Mouse (Mus musculus): ENCODE measurements at regions not wholly inside any gene's neighbourhood (a gene's known extent, or its start where the extent isn't known, plus 50 kb on each side); places are given as distances from the start of the nearest gene placed in this dataset.
A peak's percentile ranks its signal among the peaks of the same experiment; 100 is the strongest.

DNA sequence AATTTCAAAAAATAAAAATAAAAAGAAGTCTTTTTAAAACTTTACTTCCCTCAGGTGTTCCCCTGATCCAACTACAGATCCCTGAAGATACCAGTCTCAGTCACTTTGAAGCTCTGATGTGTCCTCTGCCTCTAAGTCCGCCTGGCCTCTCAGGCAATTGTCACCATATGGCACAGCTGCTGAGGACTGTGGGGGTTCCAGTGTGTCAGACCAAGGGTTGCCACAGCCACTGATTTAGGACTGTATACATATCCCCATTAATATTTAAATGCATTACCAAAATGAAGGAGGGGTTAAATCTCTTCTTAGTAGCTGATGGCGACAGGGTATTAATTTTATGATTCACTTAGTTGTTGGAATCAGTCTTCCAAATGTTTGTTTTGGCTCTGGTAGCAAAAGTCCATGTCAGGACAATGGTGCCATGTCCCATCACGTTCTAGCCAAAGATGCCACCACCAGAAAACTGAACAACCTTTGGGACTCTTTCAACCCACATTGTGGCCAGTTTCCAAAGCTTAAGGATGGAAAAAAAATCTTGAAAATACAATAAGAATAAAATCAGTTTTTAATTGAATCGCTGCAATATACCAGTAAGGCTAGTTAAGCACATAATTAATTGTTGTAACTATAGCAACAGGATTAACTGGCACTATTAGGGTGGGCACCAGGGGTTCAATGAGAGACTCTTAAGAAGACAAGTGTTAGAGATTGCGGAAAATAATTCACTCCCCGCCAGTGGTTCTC is 62.5 kb downstream of the Arrdc4 start:
- no peak for DNase-seq

DNA sequence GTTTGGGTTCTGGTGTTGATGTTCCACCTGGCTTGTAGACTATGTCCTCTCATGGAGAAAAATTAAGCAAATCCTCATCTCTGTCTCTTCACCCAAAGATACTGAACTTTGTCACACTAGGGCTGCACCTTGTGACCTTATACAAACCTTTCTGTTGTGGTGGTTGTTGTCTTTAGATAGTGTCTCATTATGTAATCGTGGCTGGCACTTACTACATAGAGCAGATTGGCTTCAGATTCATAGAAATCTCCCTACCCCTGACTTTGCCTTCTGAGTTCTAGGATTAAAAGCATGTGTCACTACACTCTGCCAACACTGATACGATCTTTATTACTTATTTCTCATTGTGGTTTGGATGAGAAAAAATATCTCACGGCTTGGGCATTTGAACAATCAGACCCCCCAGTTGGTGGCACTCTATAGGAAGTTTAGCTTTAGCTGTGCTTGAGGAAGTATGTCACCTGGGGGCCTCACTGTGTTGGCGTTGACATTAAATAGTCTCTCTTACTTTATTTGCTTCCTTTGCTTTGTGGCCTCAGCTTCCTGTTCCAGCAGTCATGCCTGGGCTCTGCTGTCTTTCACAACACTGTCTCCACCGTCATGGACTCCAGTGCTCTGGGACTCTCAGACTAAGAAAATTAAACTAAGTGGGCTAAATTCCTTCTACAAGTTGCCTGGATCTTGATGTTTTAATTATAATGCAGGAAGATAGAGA is 66.0 kb downstream of the Arrdc4 start:
- DNase-seq, result no peak

DNA sequence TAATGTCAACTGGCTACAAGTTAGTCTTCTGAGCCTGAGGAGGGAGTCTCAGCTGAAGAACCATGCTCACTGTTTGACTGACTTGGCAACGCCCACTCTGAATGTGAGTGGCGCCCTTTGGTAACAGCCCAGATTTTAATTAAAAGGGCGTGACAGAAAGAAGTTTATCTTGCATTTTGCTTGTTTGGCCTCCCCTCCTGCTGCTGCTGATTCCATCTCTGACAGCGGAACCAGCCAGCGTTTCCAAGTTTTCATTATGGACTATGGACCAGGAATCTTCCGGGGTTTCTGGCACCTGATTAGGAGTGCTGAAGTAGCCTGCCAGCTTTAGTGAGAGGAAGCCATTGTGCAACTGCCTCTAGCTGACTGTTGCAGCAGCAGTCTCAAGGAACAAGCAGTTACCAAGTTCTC is 66.7 kb downstream of the Arrdc4 start:
- DNase-seq, result peak; percentile 31

DNA sequence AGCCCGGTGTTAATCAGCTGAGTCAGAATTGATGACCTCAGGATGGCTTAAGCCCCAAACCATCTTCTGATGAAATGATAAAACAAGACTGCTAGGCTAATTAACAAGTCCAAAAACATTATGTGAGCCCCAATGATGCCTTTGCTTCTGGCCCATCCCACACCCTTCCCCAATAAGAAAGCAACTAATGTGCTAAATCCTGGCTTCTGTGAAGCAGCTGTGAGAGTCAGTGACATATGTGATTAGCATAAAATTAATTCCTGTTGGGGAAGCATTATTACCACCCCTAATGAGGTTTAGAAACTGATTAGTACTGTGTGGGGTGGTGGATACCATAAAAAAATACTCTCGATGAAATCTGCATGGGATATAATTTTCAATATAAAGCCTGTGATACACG is 69.3 kb downstream of the Arrdc4 start:
- DNase-seq, result no peak

DNA sequence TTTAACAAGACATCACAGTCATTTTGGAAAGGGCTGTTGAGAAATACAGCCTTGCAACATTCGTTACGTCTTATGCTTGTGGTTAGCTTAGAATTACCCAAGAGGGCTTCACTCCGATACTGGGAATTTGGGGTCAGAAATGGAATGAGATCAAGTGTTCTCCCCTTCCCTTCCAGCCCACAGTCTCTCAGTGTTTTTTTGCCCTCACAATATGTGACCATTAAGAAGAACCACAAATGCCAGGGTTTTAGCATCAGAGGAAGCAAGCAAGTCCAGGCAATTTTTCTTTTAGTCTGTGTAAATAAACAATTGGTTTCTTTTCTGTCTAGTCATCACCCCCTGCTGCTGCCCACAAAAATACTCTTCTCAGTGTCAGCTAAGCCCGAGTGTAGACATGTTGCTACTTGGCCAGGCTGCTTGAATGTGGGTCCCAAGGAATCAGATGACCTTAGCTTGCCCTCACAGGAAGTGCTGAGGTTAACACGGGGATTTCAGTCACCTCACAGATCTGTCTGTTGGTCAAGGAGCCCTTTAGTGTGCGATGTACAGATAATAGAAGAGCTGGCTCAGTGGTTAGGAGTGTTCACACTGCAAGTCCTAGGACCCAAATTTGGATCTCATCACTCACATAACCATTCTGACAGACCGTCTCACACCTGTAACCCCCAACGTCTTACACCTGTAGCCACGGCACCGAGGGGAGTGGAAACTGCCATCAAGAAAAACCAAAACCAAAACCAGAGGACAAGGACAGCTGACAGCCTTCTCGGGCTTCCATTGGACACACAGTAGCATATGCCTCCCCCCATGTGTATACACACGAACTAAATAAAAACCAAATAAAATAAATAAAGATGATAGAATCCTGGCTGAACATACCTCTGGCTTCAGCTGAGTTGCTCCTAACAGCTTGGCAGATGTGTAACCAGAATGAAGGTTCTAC is 81.0 kb downstream of the Arrdc4 start:
- DNase-seq, result no peak

DNA sequence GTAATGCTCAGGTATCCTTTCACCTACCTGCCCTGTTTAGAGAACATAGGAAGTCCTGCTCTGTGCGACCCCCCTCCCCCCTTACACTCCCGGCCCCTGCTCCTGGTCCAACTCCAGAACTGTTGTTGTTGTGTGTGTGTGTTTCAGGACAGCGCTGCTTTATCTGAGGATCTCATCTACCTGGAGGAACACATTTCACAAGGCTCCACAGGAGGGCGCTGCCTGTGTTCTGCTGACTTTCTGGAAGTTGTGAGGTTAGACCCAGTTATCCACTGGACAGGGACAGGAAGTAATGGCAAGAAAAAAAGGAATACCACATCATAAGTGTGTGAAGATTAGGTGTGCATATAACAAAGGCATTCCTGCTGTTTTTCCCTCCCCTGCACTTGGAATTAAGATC is 81.8 kb downstream of the Arrdc4 start:
- DNase-seq, result peak; percentile 37

DNA sequence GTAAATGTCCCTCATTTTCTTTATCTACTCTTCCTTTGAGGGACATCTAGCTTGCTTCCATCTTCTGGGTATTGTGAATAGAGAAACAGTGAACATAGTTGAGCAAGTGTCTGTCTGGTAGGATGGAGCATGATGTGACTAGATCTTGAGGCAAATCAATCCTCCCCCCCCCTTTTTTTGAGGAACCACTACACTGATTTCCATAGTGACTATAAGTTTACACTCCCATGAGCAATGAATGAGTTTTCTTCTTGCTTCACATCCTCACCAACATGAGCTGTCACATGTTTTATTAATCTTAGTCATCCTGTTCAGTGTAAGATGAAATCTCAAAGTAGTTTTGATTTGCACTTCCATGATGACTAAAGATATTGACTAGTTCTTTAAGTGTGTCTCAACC is 92.7 kb downstream of the Arrdc4 start:
- no peak for DNase-seq

DNA sequence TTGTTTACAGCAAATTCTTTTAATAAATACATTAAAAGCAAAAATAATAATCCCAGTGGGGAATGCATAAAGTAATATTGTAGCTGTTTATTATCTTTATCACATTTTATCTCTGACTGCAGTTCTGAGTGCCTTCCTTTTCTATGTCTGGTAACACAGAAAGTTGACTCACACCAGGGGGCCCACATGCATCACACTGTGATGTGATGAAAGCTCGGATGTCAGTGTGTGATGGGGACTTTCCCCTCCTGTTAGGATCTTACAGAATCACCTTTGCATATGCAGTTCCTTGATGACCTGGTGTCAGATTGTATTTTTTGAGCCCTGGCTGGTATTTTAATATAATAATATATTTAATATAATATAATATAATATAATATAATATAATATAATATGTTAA is 95.5 kb downstream of the Arrdc4 start:
- no peak for DNase-seq

DNA sequence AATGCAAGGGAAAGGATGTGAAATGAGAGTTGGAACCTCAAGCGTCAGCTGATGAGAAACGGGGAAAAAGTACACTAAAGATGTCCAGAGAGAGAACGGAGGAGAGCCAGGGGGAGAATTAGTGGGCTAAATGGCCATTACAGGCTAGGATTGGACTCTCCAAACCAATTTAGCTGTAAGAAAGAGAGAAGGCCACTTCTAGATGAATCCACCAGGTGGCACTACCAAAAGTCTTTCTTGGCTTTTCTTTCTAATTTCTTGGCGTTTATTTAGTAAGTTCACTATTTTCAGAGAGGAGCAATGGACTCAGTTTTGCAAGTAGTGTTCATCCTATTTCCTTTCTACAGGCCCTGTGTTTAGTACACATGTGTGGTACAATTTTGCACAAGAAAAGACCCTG is 97.6 kb downstream of the Arrdc4 start:
- no peak for DNase-seq

DNA sequence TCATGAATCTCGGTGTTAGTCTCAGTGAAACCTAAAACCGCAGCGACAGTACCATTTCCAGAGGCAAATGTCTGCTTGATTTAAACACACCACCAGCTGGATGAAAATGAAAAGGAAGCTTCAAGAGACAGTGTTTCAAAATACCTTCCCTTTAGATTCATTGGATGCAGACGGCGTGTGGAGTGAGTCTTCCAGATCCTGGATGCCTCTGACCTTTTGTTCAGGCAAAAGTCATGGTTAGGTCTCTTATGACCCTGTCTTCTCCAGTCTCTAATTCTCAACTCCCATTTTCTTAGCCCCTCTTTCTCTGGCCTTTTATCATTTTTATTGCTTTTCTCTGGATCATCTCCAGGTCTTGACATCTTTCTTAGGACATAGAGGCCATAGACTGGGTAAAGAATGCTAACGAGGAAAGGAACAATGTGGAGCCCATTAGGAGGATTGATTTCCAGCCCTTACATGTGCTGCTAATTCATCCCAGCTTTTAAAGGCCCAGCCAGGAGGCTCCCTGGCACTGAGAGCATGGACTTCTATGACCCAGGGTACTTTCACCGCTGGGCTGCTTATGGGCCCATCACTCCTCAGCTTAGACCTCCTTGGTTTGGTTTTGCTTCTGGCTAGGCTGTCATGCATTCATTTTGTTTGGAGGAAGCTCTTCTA is 111.4 kb downstream of the Arrdc4 start:
- no peak for DNase-seq

DNA sequence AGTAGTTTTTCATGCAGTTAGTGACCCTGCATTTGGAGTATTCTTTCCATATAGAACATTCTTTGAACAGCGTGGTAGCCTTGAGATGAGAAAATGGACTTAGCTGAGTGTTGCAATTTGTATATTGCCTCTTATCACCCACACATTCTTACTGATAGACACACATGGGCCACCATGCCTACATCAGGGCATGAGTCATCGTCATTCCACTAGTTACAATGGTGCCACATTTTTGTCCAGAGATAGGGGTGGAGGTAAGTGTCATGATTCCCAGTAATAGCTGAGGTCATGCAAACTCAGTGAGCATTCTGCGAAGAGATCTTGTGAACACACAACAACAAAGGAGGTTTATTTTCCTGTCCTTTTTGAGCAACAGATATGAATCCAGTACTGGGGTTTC is 128.0 kb downstream of the Arrdc4 start:
- DNase-seq, result no peak

DNA sequence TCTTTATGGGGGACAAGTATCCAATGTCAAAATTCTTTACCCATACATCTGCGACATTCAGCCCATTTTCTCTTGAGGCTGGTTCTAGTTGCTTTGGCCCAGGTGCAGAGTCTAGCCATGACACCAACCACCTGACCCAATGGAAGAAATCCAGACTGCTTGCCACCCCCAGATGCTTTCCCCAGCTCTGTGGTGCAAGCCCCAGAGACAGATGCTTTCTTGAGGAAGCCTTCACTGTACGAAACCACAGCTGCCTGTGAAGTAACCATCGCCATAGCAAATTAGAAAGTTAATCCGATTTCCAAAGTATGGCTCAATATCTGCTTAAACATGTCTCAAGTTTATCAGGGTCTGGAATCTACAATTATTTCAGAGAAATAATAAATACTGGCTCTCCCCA is 138.5 kb downstream of the Arrdc4 start:
- DNase-seq, result no peak

DNA sequence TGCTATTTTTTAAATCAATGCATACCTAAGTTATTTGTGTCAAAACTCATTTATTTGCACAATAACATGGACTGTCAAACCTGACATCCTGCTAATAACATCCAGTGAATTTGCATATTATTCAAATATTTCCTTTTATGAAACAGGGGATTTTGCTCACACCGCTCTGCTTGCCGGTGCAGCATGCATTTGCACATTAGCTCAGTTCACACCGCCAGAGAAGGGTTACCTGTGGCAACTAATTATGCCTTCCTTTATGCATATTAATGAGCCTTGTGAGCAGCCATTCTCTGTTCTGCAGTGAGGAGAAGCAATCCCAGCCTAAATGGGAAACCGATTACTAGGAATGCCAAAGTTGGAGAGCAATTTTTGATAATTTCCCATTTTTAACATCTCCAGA is 141.9 kb downstream of the Arrdc4 start:
- DNase-seq, result no peak

DNA sequence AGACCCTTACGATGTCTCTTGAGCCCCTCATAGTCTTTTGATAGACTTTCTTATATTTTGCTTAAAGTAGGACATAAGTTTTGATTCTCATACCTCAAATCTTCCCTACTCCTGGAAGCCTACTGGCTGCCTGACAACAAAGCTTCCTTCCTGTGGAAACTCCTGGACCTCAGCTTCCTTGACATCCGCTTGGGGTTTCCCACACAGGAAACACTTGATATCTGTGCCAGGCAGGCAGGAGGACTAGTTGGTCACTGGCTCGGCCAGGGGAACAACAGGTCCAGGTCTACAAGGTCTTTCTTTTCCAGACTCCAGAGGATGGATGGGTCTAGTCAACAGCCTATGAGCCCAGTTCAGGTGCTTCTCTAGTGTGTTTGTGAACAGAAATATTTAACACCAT is 142.8 kb downstream of the Arrdc4 start:
- peak; percentile 27 for DNase-seq

DNA sequence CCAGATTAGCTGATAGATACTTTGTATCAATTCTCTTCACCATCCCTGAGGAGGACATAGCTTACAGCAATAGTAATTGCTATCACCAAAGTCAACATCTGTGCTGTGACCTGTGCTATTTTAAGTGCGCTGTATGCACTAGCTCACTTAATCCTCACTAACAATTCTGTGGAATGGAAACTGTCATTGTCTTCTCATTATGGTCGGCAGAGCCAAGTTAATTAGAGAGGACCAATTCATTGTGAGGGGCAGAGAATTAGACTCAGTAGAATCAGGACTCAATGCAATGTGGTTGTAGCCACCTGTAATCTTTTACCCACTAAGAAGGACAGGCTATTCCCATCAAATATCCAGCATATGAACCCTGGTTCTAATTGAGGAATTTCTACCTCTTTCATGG is 145.3 kb downstream of the Arrdc4 start:
- no peak for DNase-seq

DNA sequence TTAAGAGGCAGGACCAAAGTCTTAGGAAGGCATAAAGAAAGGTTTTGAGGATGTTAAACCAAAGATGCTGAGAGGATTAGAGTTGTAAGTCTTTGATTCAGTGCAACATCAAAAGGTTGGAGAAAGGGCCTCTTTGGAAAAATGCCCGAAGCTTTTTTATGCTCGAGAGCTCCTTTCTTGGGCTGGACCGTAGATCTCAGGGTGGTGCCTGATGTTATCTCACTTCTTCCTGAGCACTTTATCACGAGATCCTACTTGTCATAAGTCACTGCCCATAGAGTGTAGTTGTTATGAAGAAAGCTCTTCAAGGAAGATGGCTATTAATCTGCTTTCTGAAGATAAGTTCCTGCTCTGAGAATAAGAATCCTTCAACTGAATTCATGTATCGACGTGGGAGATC is 147.0 kb downstream of the Arrdc4 start:
- DNase-seq, result no peak

DNA sequence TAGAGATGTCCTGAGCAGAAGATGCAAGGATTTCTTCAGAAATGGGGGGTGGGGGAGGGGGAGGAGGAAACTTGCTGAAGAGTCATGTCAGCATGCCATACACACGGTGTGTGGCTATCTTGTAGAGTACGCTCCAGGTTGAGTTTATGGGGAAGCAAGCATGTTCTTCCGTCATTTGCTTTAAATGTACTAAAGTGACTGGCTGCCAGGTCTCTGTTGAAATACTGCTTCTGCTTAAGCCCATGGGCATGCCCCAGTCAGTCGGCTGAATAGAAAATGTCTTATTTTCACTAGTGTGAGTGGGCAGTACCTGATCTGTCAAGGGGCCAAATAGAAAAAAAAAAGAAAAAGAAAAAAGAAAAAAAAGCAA is 155.0 kb downstream of the Arrdc4 start:
- DNase-seq, result no peak

DNA sequence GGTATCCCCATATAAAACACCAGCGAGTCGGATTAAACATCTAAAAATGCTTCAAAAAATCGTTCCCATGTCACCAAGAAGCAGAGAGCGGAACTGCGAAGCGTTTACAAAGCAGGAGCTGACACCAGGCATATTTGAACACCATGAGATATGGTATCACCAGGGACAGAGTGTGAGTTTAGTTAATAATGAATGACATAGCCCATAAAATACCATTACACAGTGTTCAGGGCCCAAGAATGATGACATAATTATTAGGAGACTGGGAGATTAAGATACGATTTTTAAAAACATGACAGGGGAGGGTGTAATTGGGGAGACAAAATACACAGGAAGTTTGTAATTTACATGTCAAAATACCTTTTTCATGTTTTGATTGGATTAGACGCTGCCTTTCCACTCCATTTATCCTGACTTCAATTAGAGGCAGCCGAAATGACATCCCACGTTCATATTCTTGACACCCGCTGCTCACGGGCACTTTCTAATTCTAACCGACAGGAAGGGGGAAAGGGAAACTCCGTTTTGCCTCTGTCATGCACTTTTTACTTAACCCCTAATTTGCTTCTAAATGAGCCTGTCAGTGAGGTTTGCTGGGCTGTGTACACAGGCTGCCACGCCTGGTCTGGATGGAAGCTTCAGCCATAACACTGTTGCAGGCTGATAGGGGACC is 155.6 kb downstream of the Arrdc4 start:
- no peak for DNase-seq

DNA sequence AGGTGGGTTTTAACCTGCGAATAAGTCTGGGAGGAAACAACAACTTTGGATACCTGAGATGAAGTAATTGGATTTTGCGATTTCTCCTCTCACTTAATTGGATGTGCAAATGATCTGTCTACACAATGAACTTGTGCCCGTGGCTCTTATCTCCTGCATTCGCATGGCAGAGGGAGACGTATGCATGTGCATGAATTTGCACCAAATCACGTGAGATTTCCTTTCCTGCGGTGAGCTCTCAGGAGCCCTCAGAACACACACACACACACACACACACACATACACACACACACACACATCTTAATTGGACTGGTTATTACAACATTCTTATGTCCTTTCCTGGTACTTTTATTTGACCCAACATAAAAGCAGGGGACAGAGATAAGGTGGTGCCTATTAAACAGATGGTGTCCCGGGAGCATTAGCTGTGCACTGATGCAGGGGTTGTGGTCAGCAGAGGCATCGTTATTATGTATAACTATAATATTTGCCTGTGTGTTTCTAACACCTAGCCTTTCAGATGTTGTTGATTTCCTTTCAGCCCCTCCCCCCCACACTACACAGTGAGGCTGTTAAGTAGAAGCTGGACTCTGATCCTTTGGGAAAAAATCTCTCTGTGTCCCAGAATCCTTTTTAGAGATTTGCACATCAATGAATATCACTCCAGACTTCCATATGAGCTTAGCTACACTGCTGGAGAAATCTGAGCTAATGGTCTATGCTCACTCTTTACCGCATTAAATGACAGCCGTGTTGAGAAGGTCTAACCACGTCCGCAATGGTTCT is 166.3 kb downstream of the Arrdc4 start:
- no peak for DNase-seq

DNA sequence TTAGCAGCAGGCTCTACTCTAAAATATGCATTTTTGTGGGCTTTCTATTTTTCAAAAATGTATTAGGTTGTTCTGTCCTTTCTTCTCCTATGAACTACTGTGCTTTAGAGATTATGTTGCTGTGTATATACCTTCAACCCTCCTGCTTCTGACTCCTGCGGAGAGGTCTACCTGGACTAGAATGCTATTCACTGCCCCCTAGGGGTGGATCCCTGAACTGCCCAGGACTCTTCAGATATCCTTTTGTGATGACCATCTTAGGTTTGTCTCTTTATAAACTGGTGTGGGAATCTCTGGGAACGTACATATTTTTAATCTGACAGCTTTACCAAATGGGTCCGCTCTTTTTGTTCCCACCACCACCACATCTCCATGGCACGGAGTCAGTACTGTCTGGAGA is 168.4 kb downstream of the Arrdc4 start:
- DNase-seq, result peak; percentile 76

DNA sequence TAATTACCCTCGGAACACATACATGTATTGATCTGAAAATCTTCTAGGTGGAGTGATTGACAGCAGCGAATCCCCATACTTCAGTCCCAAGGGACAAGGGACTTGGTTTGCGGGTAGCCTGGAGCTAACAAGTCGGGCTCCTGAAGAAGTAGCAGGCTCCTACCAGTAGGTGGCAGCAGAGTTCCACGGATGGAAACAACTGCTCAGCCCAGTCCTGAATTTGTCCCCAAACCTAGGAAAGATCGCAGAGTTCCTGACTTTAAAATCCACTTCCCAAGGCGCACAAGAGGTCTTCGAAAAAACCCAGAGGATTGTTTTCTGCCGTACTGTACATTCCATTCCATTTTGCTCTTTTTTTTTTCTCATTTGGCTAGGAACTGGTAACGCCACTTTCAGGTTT is 169.4 kb downstream of the Arrdc4 start:
- DNase-seq, result peak; percentile 92

DNA sequence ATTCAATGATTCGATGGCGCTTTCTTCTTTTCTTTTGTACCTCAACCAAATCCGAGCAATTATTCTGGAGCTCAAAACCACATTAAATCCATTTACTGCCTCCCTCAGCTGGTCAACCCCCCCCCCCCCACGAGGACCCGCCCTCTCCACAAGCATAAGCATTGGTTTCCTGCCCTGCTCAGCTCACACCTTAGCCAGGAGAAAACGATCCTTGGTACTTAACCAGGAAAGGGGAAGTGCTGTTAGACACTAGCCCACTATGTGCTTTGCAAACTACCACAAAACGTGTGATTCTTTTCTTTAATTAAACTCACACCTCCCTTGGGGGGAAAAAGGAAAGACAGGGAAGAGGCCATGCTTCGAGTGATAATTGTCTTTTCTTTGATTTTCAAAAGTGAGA is 169.8 kb downstream of the Arrdc4 start:
- DNase-seq, result no peak
